Mouse (Mus musculus): ENCODE data around the gene Gm2163. TPM values are rescaled to one million over a fixed set of nuclear protein-coding genes. Genes with fewer than 3 reads are reported as not detected.
"Not testable (repeated sequence)": the region's sequence is repeated elsewhere in the genome, so short reads cannot be mapped to it uniquely, and the experiment has no call there.

Gm2163 gene
- polyA plus RNA-seq (2017; shearing (Covaris generic)): not detected

DNA sequence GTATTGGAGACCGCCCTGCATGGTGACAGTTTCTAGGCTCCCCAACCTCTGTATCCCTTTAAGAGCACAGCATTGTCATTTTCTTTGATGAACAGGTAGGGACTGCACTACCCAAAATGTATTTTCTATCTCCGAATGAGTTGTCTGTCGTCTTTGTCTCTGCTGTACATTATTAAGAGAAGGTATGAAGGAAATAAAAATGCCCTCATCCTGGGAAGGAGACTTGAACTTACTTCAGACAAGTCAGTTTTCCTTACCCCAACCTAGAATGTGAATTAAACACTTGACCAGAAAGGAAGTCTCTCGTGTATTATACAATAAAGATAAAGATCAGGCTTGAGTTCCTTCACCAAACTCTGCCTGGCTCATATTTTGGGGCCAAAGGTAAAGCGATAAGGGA is at the start of gene Gm2163:
Gene Gm2163, plus strand, starts transcription at position 301 of the 400 bp plus-strand sequence.
- ATAC-seq: not testable (repeated sequence)

DNA sequence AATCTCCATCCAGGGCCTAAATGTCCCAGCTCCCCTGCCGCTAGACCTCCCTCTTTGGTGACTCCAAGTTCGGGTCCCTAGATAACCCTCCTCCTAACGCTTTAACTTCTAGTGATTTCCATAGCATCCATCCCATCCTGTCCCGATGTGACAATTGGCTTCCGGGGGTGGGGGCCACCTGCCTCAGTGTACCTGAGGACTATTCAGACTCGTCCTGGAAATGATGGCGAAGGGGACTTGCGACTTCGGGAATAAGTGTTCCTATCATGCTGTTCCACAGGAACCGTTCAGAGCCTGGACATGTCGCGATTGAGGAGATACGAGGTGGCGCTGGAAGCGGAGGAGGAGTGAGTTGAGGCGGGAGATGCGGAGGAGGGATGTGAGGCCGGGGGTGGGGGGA is 27.5 kb upstream of the Gm2163 start, which contains the start of gene Gm21586:
Gene Gm21586, plus strand, starts transcription at position 301 of the 400 bp plus-strand sequence.
- not testable (repeated sequence) for ATAC-seq

DNA sequence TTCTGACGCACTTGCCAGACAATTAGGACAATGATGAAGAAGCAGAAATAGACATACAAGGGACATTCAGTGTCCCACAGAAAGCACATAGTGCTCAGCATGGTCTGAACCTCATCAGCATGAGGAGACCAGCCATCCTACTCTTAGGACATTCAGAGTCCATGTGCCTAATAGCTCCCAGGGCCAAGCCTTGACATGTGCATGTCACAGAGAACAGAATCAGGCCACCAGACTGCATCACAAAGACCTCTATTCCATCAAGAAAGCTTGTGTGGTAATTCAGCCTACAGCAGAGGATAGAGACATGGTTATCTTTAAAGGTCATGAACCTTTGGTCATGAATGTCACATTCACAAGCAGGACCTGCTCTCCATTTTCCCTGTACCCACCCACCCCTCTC is 61.5 kb downstream of the Gm2163 start, which contains the start of gene Fam205a2:
Gene Fam205a2, minus strand, starts transcription at position 101 of the 400 bp plus-strand sequence.
- not testable (repeated sequence) for ATAC-seq

DNA sequence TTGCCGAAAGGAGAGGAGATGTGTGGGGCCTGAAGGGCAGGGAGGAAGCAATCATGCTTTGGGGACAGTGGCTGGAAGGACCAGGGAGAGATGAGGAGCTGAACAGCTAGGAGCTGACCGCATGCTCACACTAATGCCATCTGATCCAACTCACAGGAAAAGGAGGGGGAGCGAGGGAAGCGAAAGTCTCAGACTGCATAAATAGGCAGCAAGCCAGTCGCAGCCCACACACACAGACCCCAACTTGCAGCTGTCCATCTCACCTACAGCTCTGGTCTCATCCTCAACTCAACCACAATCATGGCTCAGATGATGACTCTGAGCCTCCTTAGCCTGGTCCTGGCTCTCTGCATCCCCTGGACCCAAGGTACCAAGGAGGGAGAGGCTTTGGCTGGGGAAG is 145.3 kb downstream of the Gm2163 start, which contains the start of gene Gm10591:
Gene Gm10591, plus strand, starts transcription at position 301 of the 400 bp plus-strand sequence.
- ATAC-seq: not testable (repeated sequence)

DNA sequence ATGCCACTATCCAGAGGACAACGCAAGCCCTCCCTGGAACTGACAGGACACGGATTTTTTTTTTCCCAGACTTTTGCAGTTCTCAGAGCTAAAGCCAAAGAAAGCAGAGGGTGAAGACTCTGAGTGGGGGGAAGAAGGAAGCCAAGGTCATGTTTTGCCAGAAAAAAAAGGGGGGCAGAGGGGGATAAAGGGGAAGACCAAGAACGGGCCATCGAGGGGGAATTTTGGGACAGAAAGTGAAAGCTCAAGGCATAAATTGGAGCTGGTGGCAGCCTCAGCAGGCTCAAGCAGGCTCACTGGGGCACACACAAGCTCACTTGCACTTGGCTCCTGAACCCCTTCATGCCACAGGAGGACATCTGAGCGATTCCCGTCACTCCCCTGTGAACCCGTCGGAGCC is 162.9 kb downstream of the Gm2163 start, which contains the start of gene Gm2564:
Gene Gm2564, plus strand, starts transcription at position 301 of the 400 bp plus-strand sequence.
- ATAC-seq: not testable (repeated sequence)

Other genes starting within 250 kb of the Gm2163 start
- gene Gm10600, start 226.1 kb upstream of the Gm2163 start, polyA plus RNA-seq (2017; shearing (Covaris generic)): not detected
- not detected for gene Ccl21b, start 211.0 kb upstream of the Gm2163 start, polyA plus RNA-seq (2017; shearing (Covaris generic))
- not detected for gene Gm21953, start 172.5 kb upstream of the Gm2163 start, polyA plus RNA-seq (2017; shearing (Covaris generic))
- not detected for gene Fam205a3, start 148.4 kb upstream of the Gm2163 start, polyA plus RNA-seq (2017; shearing (Covaris generic))
- gene Gm21586, start 27.4 kb upstream of the Gm2163 start, polyA plus RNA-seq (2017; shearing (Covaris generic)): not detected
- gene Fam205a2, start 61.4 kb downstream of the Gm2163 start, polyA plus RNA-seq (2017; shearing (Covaris generic)): not detected
- not detected for gene Gm10591, start 145.4 kb downstream of the Gm2163 start, polyA plus RNA-seq (2017; shearing (Covaris generic))
- not detected for gene Gm2564, start 163.0 kb downstream of the Gm2163 start, polyA plus RNA-seq (2017; shearing (Covaris generic))
- gene Ccl27b, start 188.5 kb downstream of the Gm2163 start, polyA plus RNA-seq (2017; shearing (Covaris generic)): not detected
- not detected for gene Il11ra2, start 195.1 kb downstream of the Gm2163 start, polyA plus RNA-seq (2017; shearing (Covaris generic))